Mouse (Mus musculus) fibroblast of lung, adult 2 months (primary cell): ENCODE results near the gene Nudt22.
A peak's percentile ranks its signal among the peaks of the same experiment; 100 is the strongest.

Source experiments
- DNase-seq: peaks from one replicate; pipeline ENCODE4 v3.0.0-alpha.2; 2011; ENCODE audit warnings: low read depth

Gene Nudt22

DNA sequence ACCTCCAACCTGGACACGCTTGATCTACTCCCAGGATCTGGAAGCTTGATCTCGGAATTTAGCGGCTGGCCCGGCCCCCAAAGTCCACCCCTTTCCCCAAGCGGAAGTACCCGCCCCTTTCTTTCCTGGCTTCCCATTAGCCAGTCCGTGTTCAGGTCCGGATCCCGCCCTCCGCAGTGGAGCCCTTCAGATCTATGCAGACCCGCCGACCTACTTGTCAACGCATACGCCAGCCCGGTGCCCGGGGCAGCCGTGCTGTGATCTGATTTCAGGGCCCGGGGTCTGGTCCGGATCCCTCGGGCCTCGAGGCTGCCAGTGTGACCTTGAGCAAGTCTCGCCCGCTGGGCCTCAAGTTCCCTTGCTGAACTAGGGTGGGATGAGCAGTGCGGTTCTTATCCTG, at the start of gene Nudt22, which contains the start of gene Trpt1:
Gene Nudt22 (minus strand): TSS at position 112 of the 400 bp plus-strand sequence.
Gene Trpt1 (plus strand): TSS at position 126 of the 400 bp plus-strand sequence.
- DNase-seq, result no peak

DNA sequence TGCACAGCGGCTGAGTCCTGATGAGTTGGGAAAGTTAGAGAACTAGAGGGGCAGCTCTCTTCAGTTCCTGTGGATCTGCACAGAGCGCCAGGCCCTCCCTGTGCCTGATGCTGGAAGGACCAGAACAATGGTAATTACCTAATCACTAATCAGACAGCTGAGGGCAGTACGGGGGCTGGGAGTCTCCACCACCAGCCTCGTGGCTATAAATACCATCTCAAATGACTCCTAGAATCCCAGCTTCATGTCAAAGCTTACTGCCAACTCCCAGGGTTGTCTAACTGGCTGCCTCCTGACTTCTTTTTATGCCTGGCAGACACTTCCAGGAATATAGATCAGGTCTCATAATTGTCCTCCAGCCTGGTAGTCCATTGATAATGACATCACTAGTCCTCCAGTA, 48.8 kb upstream of the Nudt22 start:
- DNase-seq, result no peak

DNA sequence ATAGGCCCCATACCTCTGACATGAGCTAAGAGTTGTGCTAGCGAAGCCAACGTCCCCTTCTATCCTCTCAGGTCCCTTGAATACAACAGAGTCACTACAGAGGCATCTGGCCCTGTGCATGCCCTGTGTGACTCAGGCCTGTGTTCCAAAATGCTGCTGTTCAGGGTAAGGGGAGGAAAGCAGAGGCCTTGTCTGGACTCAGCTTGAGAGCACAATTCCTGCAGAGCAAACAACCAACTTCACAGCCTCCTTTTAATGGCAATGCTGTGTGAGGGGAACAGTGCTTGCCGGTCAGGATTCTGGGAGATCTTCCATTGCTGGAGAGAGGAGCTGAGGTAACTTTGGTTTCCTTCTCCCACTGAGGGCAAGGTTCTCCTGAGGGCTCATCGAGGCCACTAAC, 48.4 kb upstream of the Nudt22 start:
- DNase-seq, result no peak

GRCm38 (mm10) chr19:7041171-7041570, 45.3 kb upstream of the Nudt22 start:
- DNase-seq, result no peak

- no peak for DNase-seq
These were observed 44.8 kb upstream of the Nudt22 start for GRCm38 (mm10) chr19:7040637-7041130.

GRCm38 (mm10) chr19:7039841-7040636, 44.1 kb upstream of the Nudt22 start, which contains the start of gene Stip1:
TSS of gene Stip1 (minus strand) at chr19:7039967.
- DNase-seq, result peak; percentile 100

DNA sequence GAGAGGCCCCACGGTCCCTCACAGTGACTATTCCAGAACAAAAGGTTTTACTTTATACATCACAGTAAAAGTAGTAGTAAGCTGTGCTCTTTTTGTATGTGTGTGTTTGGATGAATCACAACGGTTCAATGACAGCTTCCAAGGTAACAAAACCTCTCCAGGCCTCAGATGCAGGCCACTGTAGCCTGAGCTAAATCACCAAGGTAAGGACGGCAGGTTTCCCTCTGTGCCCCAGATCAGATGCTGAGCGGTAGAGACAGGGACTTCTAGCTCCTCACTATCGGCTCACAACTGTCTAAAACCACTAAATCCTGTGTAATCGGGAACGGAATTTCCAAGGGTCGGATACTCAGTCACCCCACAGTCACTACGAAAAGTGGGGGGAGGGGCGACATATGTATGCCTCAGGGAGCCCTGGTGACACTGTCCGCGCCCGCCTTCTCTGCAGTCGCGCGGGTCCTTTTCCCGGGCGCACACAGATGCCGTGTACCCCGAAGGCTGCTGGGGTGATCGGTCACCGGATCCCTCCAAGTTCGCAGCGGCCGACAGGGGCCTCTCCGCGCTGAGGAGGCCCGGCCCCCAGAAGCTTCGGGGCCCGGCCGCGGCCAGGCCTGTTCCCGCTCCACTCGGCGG, 43.3 kb upstream of the Nudt22 start:
- DNase-seq, result no peak

- DNase-seq, result no peak
These were observed 38.1 kb upstream of the Nudt22 start for GRCm38 (mm10) chr19:7034006-7034405.

GRCm38 (mm10) chr19:7029531-7029930, 33.6 kb upstream of the Nudt22 start:
- DNase-seq, result no peak

- DNase-seq, result peak; percentile 9
These were observed 24.3 kb upstream of the Nudt22 start for GRCm38 (mm10) chr19:7020224-7020641.

GRCm38 (mm10) chr19:7019191-7019590, 23.3 kb upstream of the Nudt22 start, which contains the start of gene Fermt3:
TSS of gene Fermt3 (minus strand) at chr19:7019469.
- no peak for DNase-seq

DNA sequence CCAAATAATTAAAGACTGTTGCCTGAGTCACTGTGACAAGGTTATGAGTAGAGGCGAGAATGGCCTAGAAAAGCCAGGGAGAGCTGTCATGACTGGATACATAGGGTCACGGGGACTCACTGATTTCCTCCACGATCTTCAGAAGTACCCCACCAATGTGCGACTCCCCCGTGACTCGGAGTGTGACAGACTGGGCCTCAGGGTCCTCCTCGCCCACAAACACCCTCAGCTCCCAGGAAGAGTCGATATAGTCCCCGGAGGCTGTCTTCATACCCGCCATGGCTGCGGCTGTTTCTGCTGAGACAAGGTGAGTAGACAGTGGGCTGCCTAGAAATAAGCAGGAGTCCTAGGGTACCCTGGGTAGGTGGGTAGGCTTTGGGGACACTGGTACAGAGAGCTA, 22.6 kb upstream of the Nudt22 start:
- no peak for DNase-seq

DNA sequence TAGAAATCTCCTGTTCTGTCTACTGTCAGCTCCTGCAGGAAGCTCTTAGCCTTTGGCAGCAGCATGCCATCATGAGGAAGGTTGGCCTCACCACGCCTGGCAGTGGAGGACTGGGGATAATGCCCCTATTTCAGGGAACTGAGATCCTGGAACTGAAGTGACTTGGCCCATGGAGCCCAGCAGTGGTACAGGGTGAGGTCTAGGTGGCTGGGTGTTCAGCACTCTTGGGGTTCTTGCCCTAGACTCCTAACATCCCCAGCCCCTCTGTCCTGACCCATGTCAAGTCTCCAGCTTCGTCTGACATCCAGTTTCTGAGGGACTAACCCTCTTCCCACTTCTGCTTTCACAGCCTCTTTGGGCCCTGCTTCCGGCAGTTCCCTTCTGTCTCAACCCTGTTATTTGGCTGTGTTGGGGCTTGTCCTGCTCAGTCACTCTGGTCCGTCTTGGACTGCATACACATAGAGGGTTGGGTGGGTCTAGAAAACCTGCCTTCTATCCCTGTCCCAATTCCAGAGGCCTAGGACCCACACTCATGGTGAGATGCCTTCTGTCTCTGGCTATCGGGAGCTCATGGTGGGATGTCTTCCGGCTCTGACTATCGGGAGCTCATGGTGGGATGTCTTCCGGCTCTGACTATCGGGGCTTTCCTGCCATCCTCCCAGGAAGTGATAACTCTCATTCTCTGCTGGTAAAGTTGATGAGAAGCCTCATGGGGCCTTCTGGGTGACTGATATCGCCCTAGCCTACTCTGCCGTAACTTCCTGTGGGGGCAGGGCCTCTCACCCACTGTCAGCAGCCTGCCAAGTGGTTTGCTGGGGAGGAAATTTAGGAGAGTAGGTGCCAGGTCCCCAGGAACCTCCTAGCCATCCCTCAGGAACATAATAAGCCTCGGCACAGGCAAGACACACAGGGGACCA, 21.9 kb upstream of the Nudt22 start:
- DNase-seq, result no peak

DNA sequence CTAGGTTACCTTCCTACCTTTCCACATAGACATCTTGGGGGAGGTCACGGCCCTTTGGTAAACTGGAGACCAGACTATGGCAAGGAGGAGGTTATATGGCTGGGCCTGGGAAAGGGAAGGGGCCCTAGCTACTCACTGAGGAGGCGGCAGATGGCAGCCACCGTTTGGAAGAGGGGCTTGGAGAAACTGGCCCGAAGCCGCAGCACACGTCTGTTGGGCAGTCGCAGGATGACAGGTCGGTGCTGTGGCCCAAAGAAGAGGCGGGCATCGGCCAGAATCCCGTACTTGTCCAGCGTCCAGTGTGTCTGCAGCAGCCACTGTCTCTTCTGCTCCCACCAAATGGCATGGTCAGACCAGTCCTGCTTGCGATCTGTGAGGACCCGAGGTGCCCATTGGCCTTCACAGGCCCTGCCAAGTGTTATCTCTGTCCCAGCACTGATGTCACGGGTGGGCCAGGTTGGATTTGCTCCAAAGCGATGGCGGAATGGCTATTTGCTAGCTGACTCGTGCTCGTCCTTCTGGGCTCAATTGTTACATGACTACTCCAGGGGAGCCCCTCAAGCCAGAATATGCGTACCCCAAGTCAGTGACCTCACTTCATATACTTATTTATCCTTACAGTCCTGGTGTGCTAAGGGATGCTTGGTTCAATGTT, 18.7 kb upstream of the Nudt22 start:
- DNase-seq, result no peak

- DNase-seq, result no peak
These were observed 18.1 kb upstream of the Nudt22 start for GRCm38 (mm10) chr19:7013984-7014383.

DNA sequence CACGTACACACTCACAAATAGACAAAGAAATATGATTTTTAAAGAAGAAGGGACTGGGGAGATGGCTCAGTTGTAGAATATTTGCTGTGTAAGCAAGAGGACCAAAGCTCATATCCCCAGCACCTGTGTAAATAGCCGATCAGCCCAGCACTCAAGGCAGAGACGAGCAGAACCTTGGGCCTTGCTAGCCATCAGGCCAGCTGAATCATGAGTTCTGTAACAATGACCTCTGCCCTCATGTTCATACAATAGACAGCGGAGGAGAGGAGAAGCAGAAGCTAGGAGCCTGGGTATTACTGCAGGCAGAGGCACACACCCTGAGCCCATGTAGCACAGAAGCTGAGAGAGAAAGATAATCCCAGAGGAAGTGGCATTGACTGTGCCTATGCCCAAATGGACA, 16.5 kb upstream of the Nudt22 start:
- no peak for DNase-seq

DNA sequence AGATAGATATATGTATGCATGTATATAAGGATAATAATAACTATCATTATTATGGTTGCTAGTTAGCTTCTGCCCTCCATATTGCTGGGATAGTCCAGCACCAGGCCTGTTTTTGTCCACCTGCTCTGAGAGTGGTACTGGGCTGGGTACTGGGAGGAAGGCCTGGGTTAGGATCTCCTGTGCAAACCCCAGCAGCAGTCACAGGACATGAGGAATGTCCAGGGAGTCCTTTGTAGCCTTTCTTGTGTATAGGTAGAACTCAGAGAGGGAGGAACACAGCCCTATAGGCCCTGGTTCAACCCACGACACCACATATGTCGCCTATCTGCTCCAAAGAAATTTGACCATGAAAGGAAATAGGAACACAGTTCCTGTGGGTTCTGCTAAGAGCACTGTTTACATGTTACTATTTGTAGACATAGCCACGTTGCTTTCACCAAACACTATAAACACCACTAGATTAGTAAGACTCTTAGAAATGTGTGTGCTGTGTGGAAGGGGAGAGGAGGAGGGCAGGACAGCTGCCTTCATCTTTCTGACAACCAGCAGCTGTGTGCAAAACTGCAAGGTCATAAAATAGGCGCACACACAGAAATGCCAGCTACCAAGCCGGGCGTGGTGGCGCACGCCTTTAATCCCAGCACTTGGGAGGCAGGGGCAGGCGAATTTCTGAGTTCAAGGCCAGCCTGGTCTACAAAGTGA, 11.1 kb upstream of the Nudt22 start:
- no peak for DNase-seq

- no peak for DNase-seq
These were observed 3.6 kb upstream of the Nudt22 start for GRCm38 (mm10) chr19:6999360-7000063.

DNA sequence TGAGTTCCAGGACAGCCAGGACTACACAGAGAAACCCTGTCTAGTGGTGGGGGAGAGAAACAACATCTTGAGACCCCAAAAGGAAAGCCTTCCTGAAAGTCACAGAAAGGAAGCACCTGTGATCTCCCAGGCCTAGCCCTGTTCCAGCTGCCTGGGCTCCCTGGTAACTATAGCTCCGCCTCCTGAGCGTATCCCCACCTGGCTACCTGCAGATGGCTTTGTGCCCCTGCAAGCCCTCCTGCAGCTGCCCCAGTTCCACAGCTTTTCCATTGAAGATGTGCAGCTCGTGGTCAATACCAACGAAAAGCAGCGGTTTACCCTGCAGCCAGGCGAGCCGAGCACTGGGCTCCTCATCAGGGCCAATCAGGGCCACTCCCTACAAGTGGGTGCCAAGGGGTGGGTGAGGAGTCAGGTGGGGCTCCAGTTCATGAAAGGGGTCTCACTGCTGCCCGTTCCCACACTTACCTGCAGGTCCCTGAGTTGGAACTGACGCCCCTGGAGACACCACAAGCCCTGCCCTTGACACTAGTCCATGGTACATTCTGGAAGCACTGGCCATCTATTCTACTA, 1.9 kb upstream of the Nudt22 start:
- no peak for DNase-seq
